Mouse (Mus musculus) leukemia stem cell, adult 10-12 weeks (primary cell): ENCODE data around the gene Dync1li2. TPM values are rescaled to one million over a fixed set of nuclear protein-coding genes. Genes with fewer than 3 reads are reported as not detected.

ENCODE experiments used
- polyA plus RNA-seq: library from polyadenylated mRNA; stranded (reverse); fragments of >175 nt; gene quantifications from 2 replicates; pipeline ENCODE4 v1.2.3, GENCODE M21; 2012; ENCODE audit warnings: low replicate concordance

The Dync1li2 gene
- 18.9 and 20.9 TPM in 2 replicates for polyA plus RNA-seq

GRCm38 (mm10) chr8:104442299-104443124, at the start of gene Dync1li2:
TSS of gene Dync1li2 (minus strand) at chr8:104443047.

GRCm38 (mm10) chr8:104395703-104396357, 47.0 kb downstream of the Dync1li2 start, which contains the start of gene Cmtm4:
TSS of gene Cmtm4 (minus strand) at chr8:104395807.

Other genes starting within 250 kb of the Dync1li2 start
- gene Tk2, start 194.5 kb downstream of the Dync1li2 start, polyA plus RNA-seq, result 16.7 and 27.9 TPM in 2 replicates
- 2.6 and 4.6 TPM in 2 replicates for gene Cklf, start 192.2 kb downstream of the Dync1li2 start, polyA plus RNA-seq
- not detected in 2 replicates for gene Cmtm2a, start 149.9 kb downstream of the Dync1li2 start, polyA plus RNA-seq
- gene Gm45711, start 133.0 kb downstream of the Dync1li2 start, polyA plus RNA-seq, result not detected in 2 replicates
- gene Cmtm1, start 132.9 kb downstream of the Dync1li2 start, polyA plus RNA-seq, result not detected in 2 replicates
- gene Gm11020, start 121.5 kb downstream of the Dync1li2 start, polyA plus RNA-seq, result not detected in 2 replicates
- gene Cmtm2b, start 120.8 kb downstream of the Dync1li2 start, polyA plus RNA-seq, result not detected in 2 replicates
- gene Cmtm3, start 103.6 kb downstream of the Dync1li2 start, polyA plus RNA-seq, result 16.1 and 29.9 TPM in 2 replicates
- 1.3 and 1.4 TPM in 2 replicates for gene Cmtm4, start 47.2 kb downstream of the Dync1li2 start, polyA plus RNA-seq
- gene Terb1, start 66.9 kb upstream of the Dync1li2 start, polyA plus RNA-seq, result 0.30 TPM in 1 of 2 replicates, not detected in the other
- 0.36 and 11.5 TPM in 2 replicates for gene Nae1, start 91.6 kb upstream of the Dync1li2 start, polyA plus RNA-seq
- gene Car7, start 91.6 kb upstream of the Dync1li2 start, polyA plus RNA-seq, result 25.6 and 116 TPM in 2 replicates
- gene Pdp2, start 148.4 kb upstream of the Dync1li2 start, polyA plus RNA-seq, result 1.6 and 2.6 TPM in 2 replicates
- not detected in 2 replicates for gene Cdh16, start 181.3 kb upstream of the Dync1li2 start, polyA plus RNA-seq
- 1.1 and 4.9 TPM in 2 replicates for gene Rrad, start 188.3 kb upstream of the Dync1li2 start, polyA plus RNA-seq
- gene Ciao2b, start 198.9 kb upstream of the Dync1li2 start, polyA plus RNA-seq, result 35.6 and 56.5 TPM in 2 replicates